In genomic region chr7:100356324-100356723, GRCm38 (mm10) we compare ENCODE assay signal across 20 mouse cellular contexts. TPM values are rescaled to one million over a fixed set of nuclear protein-coding genes. Genes with fewer than 3 reads are reported as not detected.
A peak's percentile ranks its signal among the peaks of the same experiment; 100 is the strongest.
DNase-seq lines count a peak whose midpoint lies in the region; ATAC-seq and TF ChIP-seq lines count a peak whose summit lies in the region.
"Had no signal": no experiment of that assay in that cellular context is flagged by ENCODE, and none has a peak within 500 bp of the region (broad histone marks: within the 10 kb centered on the region; RNA-seq: fewer than 3 reads in every experiment).

No protein-coding gene starts in this region.

- no peaks in the 10 kb centered on the region for H3K9me3 ChIP-seq in heart, postnatal 0 days (replicated peaks; ENCODE audit: control insufficient read depth, low read length)
- no peaks in the 10 kb centered on the region for H3K9me3 ChIP-seq in liver, postnatal 0 days (ENCODE audit: low read length)
- H3K9me3 ChIP-seq: embryonic facial prominence, embryonic 13.5 days; embryonic facial prominence, embryonic 15.5 days; forebrain, embryonic 13.5 days; forebrain, embryonic 15.5 days had no signal

- ATAC-seq in heart, postnatal 0 days (ENCODE audit: insufficient read depth, low read depth) = no peak
- peak; percentile 55; the same call in 1 of the 2 replicates for ATAC-seq in liver, postnatal 0 days
- ATAC-seq: forebrain, embryonic 13.5 days; forebrain, embryonic 15.5 days; forebrain, postnatal 0 days had no signal

- TF ChIP-seq CTCF in heart, postnatal 0 days (IDR thresholded peaks at IDR 0.05; ENCODE audit: low read depth) = no peak
- TF ChIP-seq CTCF in liver, postnatal 0 days (IDR thresholded peaks at IDR 0.05; ENCODE audit: low read depth) = no peak

- H3K27ac ChIP-seq in heart, postnatal 0 days (ENCODE audit: low read depth) = peak overlapping the region; percentile 65
- peak overlapping the region; percentile 36; the same call in 1 of the 2 replicates for H3K27ac ChIP-seq in liver, postnatal 0 days (ENCODE audit: low read depth)
- H3K27ac ChIP-seq: embryonic facial prominence, embryonic 13.5 days; embryonic facial prominence, embryonic 15.5 days; forebrain, embryonic 13.5 days; forebrain, embryonic 15.5 days had no signal

- no peak overlapping the region for H3K9ac ChIP-seq in heart, postnatal 0 days (replicated peaks; ENCODE audit: low read depth, low read length)
- no peak overlapping the region for H3K9ac ChIP-seq in liver, postnatal 0 days (replicated peaks)
- H3K9ac ChIP-seq: embryonic facial prominence, embryonic 13.5 days; embryonic facial prominence, embryonic 15.5 days; forebrain, embryonic 13.5 days; forebrain, embryonic 15.5 days; forebrain, postnatal 0 days had no signal

- H3K4me1 ChIP-seq in heart, postnatal 0 days (ENCODE audit: control insufficient read depth, insufficient read depth) = peaks cover 19% of the 10 kb centered on the region
- no peaks in the 10 kb centered on the region for H3K4me1 ChIP-seq in liver, postnatal 0 days (ENCODE audit: insufficient read depth)
- H3K4me1 ChIP-seq: embryonic facial prominence, embryonic 13.5 days; embryonic facial prominence, embryonic 15.5 days; forebrain, embryonic 13.5 days; forebrain, embryonic 15.5 days had no signal

- H3K4me3 ChIP-seq in heart, postnatal 0 days (ENCODE audit: low read depth, low read length) = no peak overlapping the region
- no peak overlapping the region for H3K4me3 ChIP-seq in liver, postnatal 0 days (ENCODE audit: low read depth, low read length)
- H3K4me3 ChIP-seq: embryonic facial prominence, embryonic 13.5 days; embryonic facial prominence, embryonic 15.5 days; forebrain, embryonic 13.5 days; forebrain, embryonic 15.5 days had no signal

- WGBS in heart, postnatal 0 days = 80% methylated on average over 5 of the region's 5 CpGs
- 81% methylated on average over 5 of the region's 5 CpGs for WGBS in liver, postnatal 0 days (ENCODE audit: insufficient replicate concordance)

- no peak overlapping the region for H3K4me2 ChIP-seq in heart, postnatal 0 days (ENCODE audit: low read depth, low read length)
- no peak overlapping the region for H3K4me2 ChIP-seq in liver, postnatal 0 days (ENCODE audit: low read depth, low read length)
- H3K4me2 ChIP-seq: embryonic facial prominence, embryonic 13.5 days; embryonic facial prominence, embryonic 15.5 days; forebrain, embryonic 13.5 days; forebrain, embryonic 15.5 days had no signal

- no peaks in the 10 kb centered on the region for H3K27me3 ChIP-seq in heart, postnatal 0 days (ENCODE audit: control insufficient read depth, insufficient read depth, low read length)
- H3K27me3 ChIP-seq in liver, postnatal 0 days (ENCODE audit: insufficient read depth, low read length) = no peaks in the 10 kb centered on the region
- H3K27me3 ChIP-seq: embryonic facial prominence, embryonic 13.5 days; embryonic facial prominence, embryonic 15.5 days; forebrain, embryonic 13.5 days; forebrain, embryonic 15.5 days had no signal

- DNase-seq in heart, postnatal 0 days (ENCODE audit: low spot score) = no peak
- no peak for DNase-seq in heart, postnatal 4 days
- no peak for DNase-seq in liver, postnatal 0 days
- DNase-seq in liver = no peak
- DNase-seq in thymus, postnatal 10 days (ENCODE audit: low spot score in 2 of 2) = no peak
- DNase-seq: adrenal gland, adult 2 months; adrenal gland, postnatal 10 days; adrenal gland, postnatal 25 days; cerebellum, adult 11 months; cerebellum, adult 18-20 months; cerebellum, adult 8-10 months; cerebellum, adult 9-11 months; cerebellum, postnatal 14 days; cerebellum, postnatal 36 days; embryo, embryonic 11 days; forebrain, postnatal 0 days had no signal

- no peak for TF ChIP-seq EP300 in heart, postnatal 0 days (IDR thresholded peaks at IDR 0.05; ENCODE audit: low read depth)
- TF ChIP-seq EP300 in liver, postnatal 0 days (IDR thresholded peaks at IDR 0.05; ENCODE audit: low read depth) = no peak

- H3K36me3 ChIP-seq in heart, postnatal 0 days (replicated peaks; ENCODE audit: control insufficient read depth, insufficient read depth, low read length) = peaks cover 6% of the 10 kb centered on the region; the same call in 1 of the 2 replicates
- H3K36me3 ChIP-seq in liver, postnatal 0 days (replicated peaks; ENCODE audit: insufficient read depth, low read length) = peaks cover 3% of the 10 kb centered on the region; the same call in 1 of the 2 replicates

RNA-seq across cellular contexts. Expression of gene C2cd3, which starts 15.7 kb away (rescaled TPM):
- total RNA-seq in heart, postnatal 0 days (2014; rRNA removed; ENCODE audit: low replicate concordance) = 6.3 and 29.8 TPM in 2 replicates
- 5.5 and 6.0 TPM in 2 replicates for polyA plus RNA-seq in heart, postnatal 0 days (2015; fragmentation: Nextera tagmentation; extraction: Ambion mirVana)
- total RNA-seq in heart, postnatal 4 days (2021) = 10 to 100 TPM; 11.5 to 15.0 TPM
- polyA plus RNA-seq in liver, postnatal 0 days (2015; fragmentation: Nextera tagmentation; extraction: Ambion mirVana) = 4.8 and 5.1 TPM in 2 replicates

RNA-seq across cellular contexts. Expression of gene Ppme1, which starts 15.8 kb away (rescaled TPM):
- total RNA-seq in heart, postnatal 0 days (2014; rRNA removed; ENCODE audit: low replicate concordance) = 80.3 and 90.4 TPM in 2 replicates
- polyA plus RNA-seq in heart, postnatal 0 days (2015; fragmentation: Nextera tagmentation; extraction: Ambion mirVana) = 44.6 and 48.7 TPM in 2 replicates
- 10 to 100 TPM; 50.7 to 56.0 TPM for total RNA-seq in heart, postnatal 4 days (2021)
- polyA plus RNA-seq in liver, postnatal 0 days (2015; fragmentation: Nextera tagmentation; extraction: Ambion mirVana) = 18.1 and 18.2 TPM in 2 replicates
